In the genomic region with DNA sequence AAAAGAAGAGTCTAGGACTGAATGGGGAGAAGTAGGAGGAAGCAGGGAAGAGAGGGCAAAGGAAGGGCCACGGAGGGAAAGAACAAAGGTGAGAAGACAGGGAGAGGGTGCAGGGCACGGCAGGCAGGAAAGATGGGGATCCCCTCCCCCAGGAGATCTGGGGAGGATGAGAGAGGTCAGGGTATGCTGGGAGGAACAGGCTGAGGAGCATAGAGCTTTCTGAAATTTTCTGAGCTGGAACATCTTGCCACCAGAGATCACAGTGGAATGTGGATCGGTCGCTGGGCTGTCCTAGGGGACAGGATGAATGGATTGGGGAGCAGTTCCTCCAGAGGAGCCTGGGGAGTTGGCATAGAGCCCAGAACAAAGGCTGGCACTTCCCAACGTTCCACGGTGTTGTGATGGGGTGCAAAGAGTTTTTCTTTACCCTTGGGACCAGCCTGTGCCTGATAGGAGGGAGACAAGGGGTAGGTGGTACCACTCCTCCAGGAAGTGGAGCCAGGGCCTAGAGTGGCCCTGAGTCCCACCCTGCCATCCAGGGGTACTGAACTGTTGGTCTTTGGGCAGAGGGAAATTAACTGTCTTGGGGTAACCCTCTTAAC, we compare ENCODE assay signal across 12 mouse cellular contexts.
DNase-seq lines count a peak whose midpoint lies in the region; ATAC-seq and TF ChIP-seq lines count a peak whose summit lies in the region.
"Had no signal": no experiment of that assay in that cellular context is flagged by ENCODE, and none has a peak within 500 bp of the region (broad histone marks: within the 10 kb centered on the region; RNA-seq: fewer than 3 reads in every experiment).

No protein-coding gene starts in this region.

- H3K4me2 ChIP-seq in kidney, embryonic 16.5 days (replicated peaks; ENCODE audit: low read depth, low read length), result no peak overlapping the region
- H3K4me2 ChIP-seq in liver, embryonic 11.5 days, result no peak overlapping the region
- H3K4me2 ChIP-seq: embryonic facial prominence, embryonic 13.5 days had no signal

- TF ChIP-seq POLR2A in cerebellum, adult 2 months (IDR thresholded peaks at IDR 0.05; ENCODE audit: borderline replicate concordance, insufficient read depth, low read length), result no peak
- no peak for TF ChIP-seq POLR2A in cortical plate, adult 2 months (IDR thresholded peaks at IDR 0.05; ENCODE audit: extremely low read depth, insufficient read depth, low read length)

- peaks cover 3% of the 10 kb centered on the region; the same call in 1 of the 2 replicates for H3K4me1 ChIP-seq in cerebellum, adult 2 months (ENCODE audit: control insufficient read depth, insufficient read depth, low read length)
- no peaks in the 10 kb centered on the region; the same call in 1 of the 2 replicates for H3K4me1 ChIP-seq in cortical plate, adult 2 months (ENCODE audit: control insufficient read depth, insufficient read depth, low read length)
- no peaks in the 10 kb centered on the region for H3K4me1 ChIP-seq in kidney, embryonic 16.5 days (ENCODE audit: insufficient read depth, low read length)
- H3K4me1 ChIP-seq in liver, embryonic 11.5 days (replicated peaks; ENCODE audit: control insufficient read depth, insufficient read depth, low read length), result no peaks in the 10 kb centered on the region

- no peak overlapping the region for H3K27ac ChIP-seq in cerebellum, adult 2 months (ENCODE audit: insufficient read depth, low read length)
- peak overlapping the region; percentile 85 for H3K27ac ChIP-seq in layer of hippocampus, adult 2 months
- peak overlapping the region; percentile 80 for H3K27ac ChIP-seq in cortical plate, adult 2 months (ENCODE audit: insufficient read depth, low read length)
- no peak overlapping the region for H3K27ac ChIP-seq in kidney, embryonic 16.5 days (ENCODE audit: low read length)
- H3K27ac ChIP-seq in liver, embryonic 11.5 days (ENCODE audit: low read depth, low read length), result no peak overlapping the region
- H3K27ac ChIP-seq: embryonic facial prominence, embryonic 13.5 days had no signal

- ATAC-seq in kidney, embryonic 16.5 days (ENCODE audit: low FRiP score, low TSS enrichment), result no peak
- no peak for ATAC-seq in liver, embryonic 11.5 days (replicated peaks; ENCODE audit: low FRiP score)
- ATAC-seq: Patski had no signal

- no peak for TF ChIP-seq CTCF in cerebellum, adult 2 months (IDR thresholded peaks at IDR 0.05; ENCODE audit: borderline replicate concordance, insufficient read depth, low read depth, low read length)
- TF ChIP-seq CTCF in layer of hippocampus, adult 2 months (conservative IDR thresholded peaks at IDR 0.05), result no peak
- no peak for TF ChIP-seq CTCF in cortical plate, adult 2 months (IDR thresholded peaks at IDR 0.05; ENCODE audit: extremely low read depth, insufficient read depth, low read length)

- DNase-seq in cerebellum, adult 9-11 months, result peak; percentile 3
- no peak for DNase-seq in cerebellum, adult 2 months
- peak; percentile 33 to 51 for DNase-seq in layer of hippocampus, adult 2 months (ENCODE audit: low spot score in 2 of 2)
- no peak for DNase-seq in layer of hippocampus, postnatal 25 days (ENCODE audit: extremely low spot score in 1 of 2, low spot score in 1 of 2)
- DNase-seq in left cerebral cortex, postnatal 25 days (ENCODE audit: low spot score in 2 of 2), result peak; percentile 27 to 46
- no peak for DNase-seq in liver, embryonic 11.5 days (ENCODE audit: low spot score)
- DNase-seq: kidney, adult 9 months; lung, postnatal 14 days had no signal

- no peaks in the 10 kb centered on the region for H3K9me3 ChIP-seq in kidney, embryonic 16.5 days (ENCODE audit: low read length)
- H3K9me3 ChIP-seq in liver, embryonic 11.5 days (ENCODE audit: control insufficient read depth, low read length), result no peaks in the 10 kb centered on the region
- H3K9me3 ChIP-seq: embryonic facial prominence, embryonic 13.5 days had no signal

- WGBS in cerebellum, adult 2 months, result 31% methylated on average over 6 of the region's 6 CpGs
- 50% methylated on average over 6 of the region's 6 CpGs for WGBS in kidney, embryonic 16.5 days
- 48% methylated on average over 6 of the region's 6 CpGs for WGBS in liver, embryonic 11.5 days

- no peak overlapping the region for H3K9ac ChIP-seq in kidney, embryonic 16.5 days (replicated peaks; ENCODE audit: low read length)
- H3K9ac ChIP-seq in liver, embryonic 11.5 days (ENCODE audit: low read depth, low read length), result no peak overlapping the region
- H3K9ac ChIP-seq: embryonic facial prominence, embryonic 13.5 days had no signal

- no peaks in the 10 kb centered on the region for H3K36me3 ChIP-seq in kidney, embryonic 16.5 days (ENCODE audit: insufficient read depth, low read length)
- no peaks in the 10 kb centered on the region for H3K36me3 ChIP-seq in liver, embryonic 11.5 days (ENCODE audit: control insufficient read depth, insufficient read depth, low read length)
- H3K36me3 ChIP-seq: embryonic facial prominence, embryonic 13.5 days had no signal

- H3K27me3 ChIP-seq in cerebellum, adult 2 months (ENCODE audit: control insufficient read depth, insufficient read depth, low read length), result no peaks in the 10 kb centered on the region
- H3K27me3 ChIP-seq in kidney, embryonic 16.5 days (ENCODE audit: insufficient read depth, low read length), result no peaks in the 10 kb centered on the region
- H3K27me3 ChIP-seq in liver, embryonic 11.5 days (replicated peaks; ENCODE audit: control insufficient read depth, insufficient read depth, low read length), result no peaks in the 10 kb centered on the region
- H3K27me3 ChIP-seq: embryonic facial prominence, embryonic 13.5 days had no signal

- intact Hi-C loops in left cerebral cortex, postnatal 25 days (cut with DNase I), result no loop called here

- H3K4me3 ChIP-seq in cerebellum, adult 2 months (replicated peaks; ENCODE audit: insufficient read depth, low read depth, low read length), result no peak overlapping the region
- no peak overlapping the region for H3K4me3 ChIP-seq in layer of hippocampus, adult 2 months
- no peak overlapping the region for H3K4me3 ChIP-seq in cortical plate, adult 2 months (ENCODE audit: insufficient read depth, low read length)
- H3K4me3 ChIP-seq in kidney, embryonic 16.5 days (ENCODE audit: low read length), result no peak overlapping the region
- H3K4me3 ChIP-seq in liver, embryonic 11.5 days (ENCODE audit: low read depth, low read length), result no peak overlapping the region
- H3K4me3 ChIP-seq: embryonic facial prominence, embryonic 13.5 days had no signal

Comparison
In these comparisons a context has a peak if more than half of its experiments do, and no peak if none do; other contexts are left out.
1. DNase-seq: peak in cerebellum, adult 9-11 months (single experiment), layer of hippocampus, adult 2 months (2 of 2) and left cerebral cortex, postnatal 25 days (2 of 2); none in cerebellum, adult 2 months (0 of 2), layer of hippocampus, postnatal 25 days (0 of 2) and liver, embryonic 11.5 days (single experiment).
2. H3K27ac ChIP-seq: peak in layer of hippocampus, adult 2 months (single experiment) and cortical plate, adult 2 months (single experiment); none in cerebellum, adult 2 months (single experiment), kidney, embryonic 16.5 days (single experiment) and liver, embryonic 11.5 days (single experiment).